Mouse (Mus musculus): Measurements from ENCODE around the gene Mfsd5.

Gene Mfsd5

GRCm38 (mm10) chr15:102282463-102283292 lies 3.4 kb downstream of the Mfsd5 start:
- DNase-seq (ENCODE audit: low read depth, low spot score), result no peak

- DNase-seq (ENCODE audit: low read depth, low spot score), result no peak
Observed at GRCm38 (mm10) chr15:102283648-102284047, 4.4 kb downstream of the Mfsd5 start.

GRCm38 (mm10) chr15:102287395-102287794 lies 8.1 kb downstream of the Mfsd5 start:
- no peak for DNase-seq (ENCODE audit: low read depth, low spot score)

GRCm38 (mm10) chr15:102295633-102296367 lies 16.5 kb downstream of the Mfsd5 start, which contains the start of gene Espl1:
Gene Espl1 (plus strand): TSS chr15:102296266.
- DNase-seq (ENCODE audit: low read depth, low spot score), result peak; percentile 71

GRCm38 (mm10) chr15:102296368-102297006 lies 17.2 kb downstream of the Mfsd5 start:
- no peak for DNase-seq (ENCODE audit: low read depth, low spot score)

GRCm38 (mm10) chr15:102302542-102302941 lies 23.3 kb downstream of the Mfsd5 start:
- DNase-seq (ENCODE audit: low read depth, low spot score), result no peak

GRCm38 (mm10) chr15:102308717-102309116 lies 29.5 kb downstream of the Mfsd5 start:
- DNase-seq (ENCODE audit: low read depth, low spot score), result no peak

- DNase-seq (ENCODE audit: low read depth, low spot score), result no peak
Observed at GRCm38 (mm10) chr15:102310074-102310845, 31.0 kb downstream of the Mfsd5 start.

- no peak for DNase-seq (ENCODE audit: low read depth, low spot score)
Observed at GRCm38 (mm10) chr15:102311489-102311888, 32.2 kb downstream of the Mfsd5 start.

- no peak for DNase-seq (ENCODE audit: low read depth, low spot score)
Observed at GRCm38 (mm10) chr15:102315292-102315691, 36.0 kb downstream of the Mfsd5 start.

GRCm38 (mm10) chr15:102316263-102316662 lies 37.0 kb downstream of the Mfsd5 start:
- DNase-seq (ENCODE audit: low read depth, low spot score), result no peak

- DNase-seq (ENCODE audit: low read depth, low spot score), result no peak
Observed at GRCm38 (mm10) chr15:102324654-102325473, 45.6 kb downstream of the Mfsd5 start.

GRCm38 (mm10) chr15:102326022-102326576 lies 46.8 kb downstream of the Mfsd5 start, which contains the start of gene Pfdn5:
Gene Pfdn5 (plus strand): TSS chr15:102326116.
- peak; percentile 68 for DNase-seq (ENCODE audit: low read depth, low spot score)

- DNase-seq (ENCODE audit: low read depth, low spot score), result no peak
Observed at GRCm38 (mm10) chr15:102326892-102327291, 47.6 kb downstream of the Mfsd5 start.
